Mouse (Mus musculus) megakaryocyte, adult 5-6 weeks (primary cell): ENCODE measurements at regions not wholly inside any gene's neighbourhood (a gene's known extent, or its start where the extent isn't known, plus 50 kb on each side); places are given as distances from the start of the nearest gene placed in this dataset.

ENCODE experiments used
- ATAC-seq: 2 replicates; pipeline ENCODE4 v1.8.0; 2016; ENCODE audit warnings: mild to moderate bottlenecking, inconsistent platforms; ENCODE audit not compliant: poor library complexity, severe bottlenecking

DNA sequence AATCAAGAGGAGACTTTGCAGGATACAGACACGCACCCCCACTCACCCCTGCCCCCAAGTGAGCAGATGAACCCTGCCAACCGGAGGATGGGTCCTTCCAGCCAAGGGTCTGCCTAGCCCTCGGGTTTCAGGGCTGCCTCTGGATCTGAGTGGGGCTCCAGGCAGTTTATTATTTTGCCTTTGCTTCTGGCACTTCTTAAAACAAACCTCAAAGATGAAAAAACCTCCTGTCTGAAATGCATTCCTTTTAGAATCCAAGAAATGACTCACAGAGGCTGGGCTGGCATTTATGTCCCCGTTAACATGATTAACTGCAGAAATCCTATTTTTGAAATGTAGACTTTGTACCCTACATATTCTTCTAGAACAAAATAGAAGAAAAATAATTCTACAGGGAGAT lies 76.3 kb downstream of the Ets2 start:
- ATAC-seq: no peak

- no peak for ATAC-seq
Observed at GRCm38 (mm10) chr16:95776610-95777363, 74.9 kb downstream of the Ets2 start.

- ATAC-seq: no peak
Observed at GRCm38 (mm10) chr16:95776010-95776409, 74.1 kb downstream of the Ets2 start.

DNA sequence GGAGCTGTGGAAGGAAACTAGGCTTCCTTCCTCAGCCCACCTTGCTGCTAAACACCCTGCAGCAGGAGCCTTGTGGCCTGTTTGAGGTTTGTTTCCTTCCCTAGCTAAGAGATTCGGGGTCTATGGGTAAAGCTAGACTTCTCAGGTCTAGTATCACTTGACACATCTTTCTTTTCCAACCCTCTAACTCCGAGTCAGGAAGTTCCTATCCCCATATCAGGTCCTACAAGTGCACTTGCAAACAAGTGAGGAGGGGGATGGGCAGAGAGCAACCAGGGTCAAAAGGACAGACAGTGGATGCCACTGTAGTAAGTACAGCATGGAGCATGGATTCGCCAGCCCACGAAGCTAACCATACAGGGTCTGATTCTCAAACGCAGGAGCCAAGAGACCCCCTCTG lies 73.5 kb downstream of the Ets2 start:
- no peak for ATAC-seq

- ATAC-seq: no peak
Observed at GRCm38 (mm10) chr16:95773151-95773550, 71.3 kb downstream of the Ets2 start.
